Mouse (Mus musculus): Measurements from ENCODE around the gene Scamp1. TPM values are rescaled to one million over a fixed set of nuclear protein-coding genes. Genes with fewer than 3 reads are reported as not detected.

The Scamp1 gene
- polyA plus RNA-seq, 1 experiment from 2014 or later: 11.7 TPM

- WGBS (ENCODE audit: insufficient replicate concordance): 86% methylated on average over 5 of the region's 5 CpGs
- peaks cover 24% of the 10 kb centered on the region for H3K4me1 ChIP-seq
- ATAC-seq: no peak
Measured at GRCm38 (mm10) chr13:94253052-94253451, 32.6 kb downstream of the Scamp1 start.

GRCm38 (mm10) chr13:94250761-94251160 lies 34.9 kb downstream of the Scamp1 start:
- no peak for ATAC-seq
- WGBS (ENCODE audit: insufficient replicate concordance): 89% methylated on average over 6 of the region's 8 CpGs
- Histone ChIP-seq H3K4me1 (0 out of 2 replicates have a peak, but pooled peaks cover 10% of the 10 kb centered on the region), H3K9me3 (replicated peaks) (no peaks in the 10 kb centered on the region), H3K9ac (no peak overlapping the region), H3K4me3 (no peak overlapping the region), H3K4me2 (no peak overlapping the region), H3K27ac (no peak overlapping the region), H3K36me3 (no peaks in the 10 kb centered on the region), H3K27me3 (replicated peaks) (no peaks in the 10 kb centered on the region)

More at GRCm38 (mm10) chr13:94253052-94253451, 32.6 kb downstream of the Scamp1 start:
- Histone ChIP-seq H3K36me3 (no peaks in the 10 kb centered on the region), H3K4me3 (no peak overlapping the region), H3K27ac (no peak overlapping the region), H3K27me3 (replicated peaks) (no peaks in the 10 kb centered on the region), H3K9me3 (replicated peaks) (no peaks in the 10 kb centered on the region), H3K4me2 (no peak overlapping the region), H3K9ac (no peak overlapping the region)

- no peak overlapping the region for H3K9ac ChIP-seq
- 80% methylated on average over 6 of the region's 6 CpGs for WGBS (ENCODE audit: insufficient replicate concordance)
- H3K36me3 ChIP-seq: no peaks in the 10 kb centered on the region
- H3K4me2 ChIP-seq: no peak overlapping the region
- H3K27ac ChIP-seq: no peak overlapping the region
- 0 out of 2 replicates have a peak, but pooled peaks cover 10% of the 10 kb centered on the region for H3K4me1 ChIP-seq
- H3K27me3 ChIP-seq (replicated peaks): no peaks in the 10 kb centered on the region
- ATAC-seq: no peak
- no peak overlapping the region for H3K4me3 ChIP-seq
- no peaks in the 10 kb centered on the region for H3K9me3 ChIP-seq (replicated peaks)
Measured at GRCm38 (mm10) chr13:94250188-94250587, 35.5 kb downstream of the Scamp1 start.

- no peak overlapping the region for H3K9ac ChIP-seq
- no peak for ATAC-seq
Measured at GRCm38 (mm10) chr13:94242897-94243296, 42.8 kb downstream of the Scamp1 start.

GRCm38 (mm10) chr13:94241892-94242524 lies 43.6 kb downstream of the Scamp1 start:
- Histone ChIP-seq H3K4me1 (0 out of 2 replicates have a peak, but pooled peaks cover 5% of the 10 kb centered on the region), H3K27me3 (replicated peaks) (no peaks in the 10 kb centered on the region), H3K36me3 (no peaks in the 10 kb centered on the region), H3K9ac (no peak overlapping the region), H3K4me2 (no peak overlapping the region), H3K27ac (no peak overlapping the region), H3K9me3 (replicated peaks) (no peaks in the 10 kb centered on the region), H3K4me3 (no peak overlapping the region)
- WGBS (ENCODE audit: insufficient replicate concordance): 53% methylated on average over 4 of the region's 4 CpGs
- ATAC-seq: no peak

More at GRCm38 (mm10) chr13:94242897-94243296, 42.8 kb downstream of the Scamp1 start:
- Histone ChIP-seq H3K4me2 (no peak overlapping the region), H3K27ac (no peak overlapping the region), H3K27me3 (replicated peaks) (no peaks in the 10 kb centered on the region), H3K9me3 (replicated peaks) (no peaks in the 10 kb centered on the region), H3K36me3 (no peaks in the 10 kb centered on the region), H3K4me1 (0 out of 2 replicates have a peak, but pooled peaks cover 10% of the 10 kb centered on the region), H3K4me3 (no peak overlapping the region)
- WGBS (ENCODE audit: insufficient replicate concordance): 72% methylated on average over 2 of the region's 2 CpGs

- H3K9ac ChIP-seq: no peak overlapping the region
- no peaks in the 10 kb centered on the region for H3K9me3 ChIP-seq (replicated peaks)
- WGBS (ENCODE audit: insufficient replicate concordance): 49% methylated on average over 5 of the region's 5 CpGs
- H3K4me2 ChIP-seq: no peak overlapping the region
- H3K36me3 ChIP-seq: no peaks in the 10 kb centered on the region
- H3K27me3 ChIP-seq (replicated peaks): no peaks in the 10 kb centered on the region
- H3K4me3 ChIP-seq: no peak overlapping the region
- 0 out of 2 replicates have a peak, but pooled peaks cover 5% of the 10 kb centered on the region for H3K4me1 ChIP-seq
- ATAC-seq: no peak
- H3K27ac ChIP-seq: no peak overlapping the region
Measured at GRCm38 (mm10) chr13:94240873-94241272, 44.8 kb downstream of the Scamp1 start.

GRCm38 (mm10) chr13:94240111-94240510 lies 45.5 kb downstream of the Scamp1 start:
- Histone ChIP-seq H3K9me3 (replicated peaks) (no peaks in the 10 kb centered on the region), H3K27ac (no peak overlapping the region), H3K27me3 (replicated peaks) (no peaks in the 10 kb centered on the region), H3K4me2 (no peak overlapping the region), H3K4me1 (0 out of 2 replicates have a peak, but pooled peaks cover 5% of the 10 kb centered on the region), H3K4me3 (no peak overlapping the region), H3K9ac (no peak overlapping the region), H3K36me3 (no peaks in the 10 kb centered on the region)
- ATAC-seq: no peak
- WGBS (ENCODE audit: insufficient replicate concordance): 81% methylated on average over 6 of the region's 6 CpGs

- Histone ChIP-seq H3K9ac (no peak overlapping the region), H3K4me2 (no peak overlapping the region), H3K9me3 (replicated peaks) (no peaks in the 10 kb centered on the region), H3K4me3 (no peak overlapping the region), H3K4me1 (0 out of 2 replicates have a peak, but pooled peaks cover 5% of the 10 kb centered on the region), H3K27me3 (replicated peaks) (no peaks in the 10 kb centered on the region), H3K36me3 (no peaks in the 10 kb centered on the region), H3K27ac (no peak overlapping the region)
- 62% methylated on average over 4 of the region's 4 CpGs for WGBS (ENCODE audit: insufficient replicate concordance)
- no peak for ATAC-seq
Measured at GRCm38 (mm10) chr13:94239488-94239887, 46.2 kb downstream of the Scamp1 start.

- Histone ChIP-seq H3K27me3 (replicated peaks) (no peaks in the 10 kb centered on the region), H3K9ac (no peak overlapping the region), H3K4me3 (no peak overlapping the region), H3K4me2 (no peak overlapping the region), H3K4me1 (no peaks in the 10 kb centered on the region), H3K36me3 (peaks cover 4% of the 10 kb centered on the region; the same call in 1 of the 2 replicates), H3K9me3 (replicated peaks) (no peaks in the 10 kb centered on the region), H3K27ac (no peak overlapping the region)
- 82% methylated on average over 14 of the region's 14 CpGs for WGBS (ENCODE audit: insufficient replicate concordance)
- ATAC-seq: no peak
Measured at GRCm38 (mm10) chr13:94231871-94232270, 53.8 kb downstream of the Scamp1 start.

GRCm38 (mm10) chr13:94224717-94225705 lies 60.6 kb downstream of the Scamp1 start:
- Histone ChIP-seq H3K9me3 (replicated peaks) (no peaks in the 10 kb centered on the region), H3K4me2 (no peak overlapping the region), H3K27ac (no peak overlapping the region), H3K4me3 (no peak overlapping the region), H3K27me3 (replicated peaks) (no peaks in the 10 kb centered on the region), H3K9ac (no peak overlapping the region), H3K36me3 (peaks cover 17% of the 10 kb centered on the region), H3K4me1 (no peaks in the 10 kb centered on the region)
- WGBS (ENCODE audit: insufficient replicate concordance): 91% methylated on average over 38 of the region's 38 CpGs
- ATAC-seq: no peak; the same call in 1 of the 2 replicates

GRCm38 (mm10) chr13:94223609-94224008 lies 62.0 kb downstream of the Scamp1 start:
- no peak overlapping the region for H3K4me2 ChIP-seq
- peaks cover 14% of the 10 kb centered on the region for H3K36me3 ChIP-seq
- no peak for ATAC-seq
- 74% methylated on average over 14 of the region's 14 CpGs for WGBS (ENCODE audit: insufficient replicate concordance)
- no peak overlapping the region for H3K4me3 ChIP-seq
- no peak overlapping the region for H3K27ac ChIP-seq
- no peaks in the 10 kb centered on the region for H3K4me1 ChIP-seq
- no peaks in the 10 kb centered on the region for H3K27me3 ChIP-seq (replicated peaks)
- no peaks in the 10 kb centered on the region for H3K9me3 ChIP-seq (replicated peaks)
- no peak overlapping the region for H3K9ac ChIP-seq

- Histone ChIP-seq H3K9ac (no peak overlapping the region), H3K4me1 (no peaks in the 10 kb centered on the region), H3K36me3 (peaks cover 22% of the 10 kb centered on the region), H3K4me3 (no peak overlapping the region), H3K9me3 (replicated peaks) (no peaks in the 10 kb centered on the region), H3K27ac (no peak overlapping the region), H3K27me3 (replicated peaks) (no peaks in the 10 kb centered on the region), H3K4me2 (no peak overlapping the region)
- 66% methylated on average over 2 of the region's 2 CpGs for WGBS (ENCODE audit: insufficient replicate concordance)
- ATAC-seq: no peak
Measured at GRCm38 (mm10) chr13:94212716-94213115, 72.9 kb downstream of the Scamp1 start.

All from liver, embryonic 12.5 days (tissue).